Mouse (Mus musculus): Measurements from ENCODE around the gene Olfr1238.

The Olfr1238 gene

DNA sequence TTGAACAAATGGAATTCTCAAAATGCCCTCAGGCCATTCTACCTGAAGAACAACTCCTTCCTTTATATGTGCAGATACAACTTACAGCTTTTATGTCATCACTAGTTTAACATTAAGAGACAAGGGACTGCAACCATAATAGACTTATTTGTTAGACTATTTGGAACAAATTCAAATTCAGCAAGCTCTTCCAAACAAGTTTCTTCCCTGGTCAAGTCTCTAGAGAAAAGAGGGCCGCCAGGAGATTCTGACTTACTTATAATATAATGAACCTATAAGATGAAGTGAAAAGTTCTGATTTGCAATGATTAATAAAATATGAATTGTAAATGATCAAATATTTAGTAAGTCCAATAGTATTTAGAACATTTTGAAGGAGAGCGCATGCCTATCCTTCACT is at the start of gene Olfr1238:
Olfr1238 (minus strand) TSS at position 101 of the 400 bp plus-strand sequence.
- DNase-seq: no peak

DNA sequence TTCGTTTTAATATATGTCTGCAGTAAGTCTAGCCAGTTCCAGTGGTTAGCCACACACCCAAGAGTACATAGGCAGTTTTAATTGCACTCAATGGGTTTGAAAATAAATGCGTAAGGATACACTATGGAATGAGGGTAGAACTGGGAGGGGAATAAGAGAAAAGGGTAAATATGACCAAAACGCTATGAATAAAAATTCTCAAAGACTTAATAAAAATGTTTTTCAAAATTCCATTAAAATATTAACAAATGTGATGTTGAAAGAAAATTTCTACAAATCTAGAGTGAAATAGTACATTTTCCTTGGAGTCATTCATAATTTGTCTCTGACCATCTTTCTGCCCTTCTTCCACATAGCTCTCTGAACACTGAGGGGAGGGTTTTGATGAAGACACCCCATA is 33.4 kb upstream of the Olfr1238 start, which contains the start of gene Olfr1240:
Olfr1240 (minus strand) TSS at position 101 of the 400 bp plus-strand sequence.
- no peak for DNase-seq

DNA sequence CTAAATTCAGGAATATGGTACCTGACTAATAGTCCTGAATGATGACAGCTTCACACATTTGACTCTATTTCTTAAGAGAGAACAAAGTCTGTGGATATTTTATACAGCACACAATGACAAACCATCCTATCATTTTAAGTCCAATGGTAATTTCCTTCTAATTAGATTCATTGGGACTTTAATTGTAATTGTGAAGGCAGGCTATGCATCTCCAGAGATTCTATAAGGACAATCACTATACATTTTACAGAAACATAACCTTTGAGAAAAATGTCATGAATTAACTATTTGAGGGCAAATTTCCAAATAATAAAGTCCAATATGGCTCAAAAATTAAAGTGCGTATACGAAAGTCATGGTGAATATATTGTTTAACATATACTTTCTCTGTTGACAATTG is 10.8 kb upstream of the Olfr1238 start, which contains the start of gene Olfr1239:
Olfr1239 (minus strand) TSS at position 101 of the 400 bp plus-strand sequence.
- DNase-seq: no peak

DNA sequence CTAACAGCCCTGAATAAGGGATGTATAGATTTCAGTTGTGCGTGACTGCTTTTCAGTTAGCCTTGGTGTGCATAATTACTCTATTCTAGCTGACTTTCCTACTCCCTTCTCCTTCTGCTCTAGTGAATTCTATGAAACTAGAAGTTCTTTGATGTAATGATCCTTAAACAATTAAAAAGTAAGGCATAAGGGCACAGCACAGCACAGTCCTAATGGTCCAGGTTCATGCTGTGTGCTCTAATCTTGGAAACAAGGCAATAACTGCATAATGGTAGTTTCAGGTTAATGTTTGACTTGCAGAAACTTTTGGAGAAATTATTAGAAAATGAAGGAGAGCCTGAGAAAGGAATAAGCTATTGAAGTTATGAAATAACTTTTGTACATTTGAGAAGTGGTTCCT is 5.1 kb upstream of the Olfr1238 start:
- no peak for DNase-seq

DNA sequence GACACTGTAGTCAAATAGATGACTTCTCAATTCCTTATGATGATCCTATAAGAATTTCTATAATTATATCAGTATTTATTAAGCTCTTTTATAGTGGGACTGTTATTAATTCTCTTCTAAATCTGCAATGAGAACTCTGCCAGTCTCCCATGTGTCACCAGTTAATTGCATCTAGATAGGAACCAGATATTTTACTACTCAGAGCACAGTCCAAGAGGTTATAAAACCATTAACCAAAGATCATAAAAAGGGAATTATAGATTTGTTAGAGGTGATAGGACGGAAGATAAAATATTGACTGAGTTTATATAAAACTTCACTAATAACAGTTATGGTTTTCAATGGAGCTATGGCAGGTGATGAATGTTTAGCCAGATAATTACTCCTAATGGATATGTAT is 8.6 kb downstream of the Olfr1238 start:
- DNase-seq: no peak

DNA sequence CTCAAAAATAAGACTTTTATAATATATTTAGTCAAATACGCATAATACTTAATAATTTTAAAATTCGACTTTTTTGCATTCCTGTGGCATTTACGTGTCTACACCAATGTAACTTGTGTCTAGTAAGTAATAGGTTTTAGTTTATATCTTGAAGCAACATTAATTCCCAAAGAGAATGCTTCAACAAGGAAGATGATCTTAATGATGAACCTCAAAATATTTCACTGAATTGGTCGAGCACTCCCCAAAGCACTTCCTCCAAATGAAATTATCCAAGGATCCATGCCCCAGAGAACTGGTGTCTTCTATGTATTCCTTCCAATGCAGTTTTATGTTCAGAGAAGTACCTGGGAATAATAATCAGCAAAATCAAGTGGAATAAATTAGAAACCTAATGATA is 44.7 kb downstream of the Olfr1238 start, which contains the start of gene Olfr1234:
Olfr1234 (minus strand) TSS at position 101 of the 400 bp plus-strand sequence.
- no peak for DNase-seq

All from retina, postnatal 1 day (tissue).